Mouse (Mus musculus): ENCODE data around the gene Pakap.
A peak's percentile ranks its signal among the peaks of the same experiment; 100 is the strongest.

The Pakap gene

GRCm38 (mm10) chr4:57672996-57673906 lies 105.3 kb downstream of the Pakap start:
- peak; percentile 95 for DNase-seq (ENCODE audit: low read depth, low spot score)

- peak; percentile 93 for DNase-seq (ENCODE audit: low read depth, low spot score)
Observed at GRCm38 (mm10) chr4:57674351-57674750, 106.4 kb downstream of the Pakap start.

- peak; percentile 90 for DNase-seq (ENCODE audit: low read depth, low spot score)
Observed at GRCm38 (mm10) chr4:57675387-57675786, 107.4 kb downstream of the Pakap start.

GRCm38 (mm10) chr4:57677916-57678315 lies 109.9 kb downstream of the Pakap start:
- DNase-seq (ENCODE audit: low read depth, low spot score), result no peak

GRCm38 (mm10) chr4:57678991-57679457 lies 111.0 kb downstream of the Pakap start:
- DNase-seq (ENCODE audit: low read depth, low spot score), result no peak

- no peak for DNase-seq (ENCODE audit: low read depth, low spot score)
Observed at GRCm38 (mm10) chr4:57680186-57680585, 112.2 kb downstream of the Pakap start.

- DNase-seq (ENCODE audit: low read depth, low spot score), result peak; percentile 79
Observed at GRCm38 (mm10) chr4:57681511-57681910, 113.5 kb downstream of the Pakap start.

GRCm38 (mm10) chr4:57682341-57682740 lies 114.4 kb downstream of the Pakap start:
- no peak for DNase-seq (ENCODE audit: low read depth, low spot score)

- no peak for DNase-seq (ENCODE audit: low read depth, low spot score)
Observed at GRCm38 (mm10) chr4:57682944-57683343, 115.0 kb downstream of the Pakap start.

- no peak for DNase-seq (ENCODE audit: low read depth, low spot score)
Observed at GRCm38 (mm10) chr4:57684676-57685215, 116.8 kb downstream of the Pakap start.

- no peak for DNase-seq (ENCODE audit: low read depth, low spot score)
Observed at GRCm38 (mm10) chr4:57686736-57687135, 118.8 kb downstream of the Pakap start.

- DNase-seq (ENCODE audit: low read depth, low spot score), result no peak
Observed at GRCm38 (mm10) chr4:57687583-57687982, 119.6 kb downstream of the Pakap start.

- DNase-seq (ENCODE audit: low read depth, low spot score), result no peak
Observed at GRCm38 (mm10) chr4:57688131-57688530, 120.2 kb downstream of the Pakap start.

- DNase-seq (ENCODE audit: low read depth, low spot score), result peak; percentile 88
Observed at GRCm38 (mm10) chr4:57690001-57690400, 122.0 kb downstream of the Pakap start.

- DNase-seq (ENCODE audit: low read depth, low spot score), result peak; percentile 100
Observed at GRCm38 (mm10) chr4:57690805-57691204, 122.8 kb downstream of the Pakap start.

- DNase-seq (ENCODE audit: low read depth, low spot score), result peak; percentile 95
Observed at GRCm38 (mm10) chr4:57694356-57695136, 126.6 kb downstream of the Pakap start.

GRCm38 (mm10) chr4:57696955-57697354 lies 129.0 kb downstream of the Pakap start:
- no peak for DNase-seq (ENCODE audit: low read depth, low spot score)

GRCm38 (mm10) chr4:57697918-57698611 lies 130.1 kb downstream of the Pakap start:
- no peak for DNase-seq (ENCODE audit: low read depth, low spot score)

- no peak for DNase-seq (ENCODE audit: low read depth, low spot score)
Observed at GRCm38 (mm10) chr4:57701576-57701975, 133.6 kb downstream of the Pakap start.

- DNase-seq (ENCODE audit: low read depth, low spot score), result no peak
Observed at GRCm38 (mm10) chr4:57703574-57704470, 135.8 kb downstream of the Pakap start.

Data from R1 (cell line).